Mouse (Mus musculus) cortical plate, adult 2 months (tissue): ENCODE results near the gene Fgf6.

Experiments used
- CTCF ChIP-seq: fragments of 200-500 bp; IDR thresholded peaks from 2 replicates; pipeline ENCODE4 v1.5.1; 2011; ENCODE audit warnings: mild to moderate bottlenecking, control low read depth, low read length; ENCODE audit not compliant: insufficient read depth; ENCODE audit errors: extremely low read depth
- POLR2A ChIP-seq: fragments of 200-500 bp; IDR thresholded peaks from 2 replicates; pipeline ENCODE4 v1.6.1; 2011; ENCODE audit warnings: mild to moderate bottlenecking, low read length, control low read depth; ENCODE audit not compliant: insufficient read depth; ENCODE audit errors: extremely low read depth

DNA sequence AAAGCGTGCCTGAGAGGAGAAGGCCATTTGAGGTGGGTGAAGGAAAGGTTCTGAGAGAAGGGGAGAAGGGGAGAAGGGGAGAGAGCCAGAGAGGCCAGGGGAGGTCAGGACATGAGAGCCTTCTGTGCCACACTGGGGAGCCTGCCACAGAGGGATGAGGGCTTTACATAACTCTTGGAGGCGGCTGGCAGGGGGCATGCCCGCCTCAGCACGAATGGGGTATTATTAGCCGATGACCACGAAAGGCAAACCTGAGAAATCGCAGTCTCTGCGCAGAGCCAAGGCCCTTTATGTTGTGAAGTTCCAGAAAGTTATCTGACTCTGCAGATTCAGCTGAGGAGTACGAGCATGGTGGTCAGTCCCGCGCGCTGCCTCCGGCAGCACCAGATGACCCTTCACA lies 5.4 kb upstream of the Fgf6 start:
- TF ChIP-seq POLR2A (no peak), CTCF (no peak)
